Mouse (Mus musculus): ENCODE results near the gene Ppp4c.
"Not testable (repeated sequence)": the region's sequence is repeated elsewhere in the genome, so short reads cannot be mapped to it uniquely, and the experiment has no call there.

The Ppp4c gene

GRCm38 (mm10) chr7:126779983-126780970 is 12.0 kb downstream of the Ppp4c start:
- peak; percentile 88 for DNase-seq

GRCm38 (mm10) chr7:126779101-126779500 is 13.2 kb downstream of the Ppp4c start:
- DNase-seq: not testable (repeated sequence)

GRCm38 (mm10) chr7:126778147-126778546 is 14.1 kb downstream of the Ppp4c start:
- no peak for DNase-seq

GRCm38 (mm10) chr7:126777476-126777875 is 14.8 kb downstream of the Ppp4c start:
- peak; percentile 51 for DNase-seq

- DNase-seq: peak; percentile 93
These were observed 15.7 kb downstream of the Ppp4c start, which contains the start of gene Ypel3 for GRCm38 (mm10) chr7:126776598-126777057. Gene Ypel3, plus strand, starts transcription at chr7:126776955.

GRCm38 (mm10) chr7:126775978-126776234 is 16.4 kb downstream of the Ppp4c start:
- no peak for DNase-seq

- DNase-seq: no peak
These were observed 16.9 kb downstream of the Ppp4c start for GRCm38 (mm10) chr7:126775185-126775977.

- no peak for DNase-seq
These were observed 17.8 kb downstream of the Ppp4c start for GRCm38 (mm10) chr7:126774463-126774862.

GRCm38 (mm10) chr7:126773351-126773750 is 18.9 kb downstream of the Ppp4c start:
- DNase-seq: no peak

- DNase-seq: no peak
These were observed 21.5 kb downstream of the Ppp4c start for GRCm38 (mm10) chr7:126770784-126771183.

- DNase-seq: no peak
These were observed 25.3 kb downstream of the Ppp4c start for GRCm38 (mm10) chr7:126767001-126767400.

- DNase-seq: peak; percentile 67
These were observed 26.1 kb downstream of the Ppp4c start, which contains the start of gene Gdpd3 for GRCm38 (mm10) chr7:126766201-126766600. Gene Gdpd3, plus strand, starts transcription at chr7:126766334.

GRCm38 (mm10) chr7:126765540-126765939 is 26.8 kb downstream of the Ppp4c start:
- no peak for DNase-seq

- DNase-seq: no peak
These were observed 29.8 kb downstream of the Ppp4c start for GRCm38 (mm10) chr7:126762471-126763008.

GRCm38 (mm10) chr7:126761529-126762067 is 30.7 kb downstream of the Ppp4c start:
- DNase-seq: no peak

- DNase-seq: no peak
These were observed 31.3 kb downstream of the Ppp4c start for GRCm38 (mm10) chr7:126760956-126761355.

- peak; percentile 63 for DNase-seq
These were observed 31.9 kb downstream of the Ppp4c start for GRCm38 (mm10) chr7:126760391-126760802.

- no peak for DNase-seq
These were observed 32.5 kb downstream of the Ppp4c start for GRCm38 (mm10) chr7:126759672-126760390.

- peak; percentile 90 for DNase-seq
These were observed 33.1 kb downstream of the Ppp4c start, which contains the start of gene Mapk3 for GRCm38 (mm10) chr7:126759050-126759671. Gene Mapk3, plus strand, starts transcription at chr7:126759601.

- DNase-seq: no peak
These were observed 33.8 kb downstream of the Ppp4c start for GRCm38 (mm10) chr7:126758539-126758938.

- peak; percentile 86 for DNase-seq
These were observed 37.4 kb downstream of the Ppp4c start for GRCm38 (mm10) chr7:126754866-126755265.
